Mouse (Mus musculus) cerebellum, adult 8-10 months (tissue): ENCODE results near the gene Col9a2.
"Not testable (repeated sequence)": the region's sequence is repeated elsewhere in the genome, so short reads cannot be mapped to it uniquely, and the experiment has no call there.

Experiments used
- DNase-seq: peaks from one replicate; pipeline ENCODE4 v3.0.0; 2022

Col9a2 gene

GRCm38 (mm10) chr4:121021911-121022310 lies 17.3 kb upstream of the Col9a2 start:
- DNase-seq = no peak

- DNase-seq = no peak
Measured at GRCm38 (mm10) chr4:121023464-121023863, 15.7 kb upstream of the Col9a2 start.

GRCm38 (mm10) chr4:121023941-121024340 lies 15.2 kb upstream of the Col9a2 start:
- no peak for DNase-seq

GRCm38 (mm10) chr4:121025681-121026080 lies 13.5 kb upstream of the Col9a2 start:
- DNase-seq = no peak

- no peak for DNase-seq
Measured at GRCm38 (mm10) chr4:121028146-121028545, 11.0 kb upstream of the Col9a2 start.

- peak; percentile 41 for DNase-seq
Measured at GRCm38 (mm10) chr4:121028659-121029392, 10.4 kb upstream of the Col9a2 start.

- no peak for DNase-seq
Measured at GRCm38 (mm10) chr4:121029632-121030031, 9.6 kb upstream of the Col9a2 start.

- no peak for DNase-seq
Measured at GRCm38 (mm10) chr4:121031440-121031839, 7.7 kb upstream of the Col9a2 start.

GRCm38 (mm10) chr4:121033006-121033405 lies 6.2 kb upstream of the Col9a2 start:
- DNase-seq = no peak

GRCm38 (mm10) chr4:121040323-121040722 lies 1.1 kb downstream of the Col9a2 start:
- DNase-seq = no peak

GRCm38 (mm10) chr4:121040897-121041671 lies 1.9 kb downstream of the Col9a2 start:
- DNase-seq = peak; percentile 62

GRCm38 (mm10) chr4:121042472-121042871 lies 3.3 kb downstream of the Col9a2 start:
- DNase-seq = no peak

- DNase-seq = no peak
Measured at GRCm38 (mm10) chr4:121042946-121043345, 3.8 kb downstream of the Col9a2 start.

GRCm38 (mm10) chr4:121051863-121052262 lies 12.7 kb downstream of the Col9a2 start:
- DNase-seq = no peak

- peak; percentile 46 for DNase-seq
Measured at GRCm38 (mm10) chr4:121052454-121053323, 13.5 kb downstream of the Col9a2 start.

GRCm38 (mm10) chr4:121056342-121056741 lies 17.2 kb downstream of the Col9a2 start:
- no peak for DNase-seq

GRCm38 (mm10) chr4:121057032-121057431 lies 17.8 kb downstream of the Col9a2 start:
- DNase-seq = no peak

GRCm38 (mm10) chr4:121059218-121059617 lies 20.0 kb downstream of the Col9a2 start:
- DNase-seq = not testable (repeated sequence)

GRCm38 (mm10) chr4:121065336-121065735 lies 26.2 kb downstream of the Col9a2 start:
- no peak for DNase-seq

- DNase-seq = no peak
Measured at GRCm38 (mm10) chr4:121074250-121074649, 35.1 kb downstream of the Col9a2 start.

- DNase-seq = no peak
Measured at GRCm38 (mm10) chr4:121077915-121078646, 38.9 kb downstream of the Col9a2 start.

- DNase-seq = no peak
Measured at GRCm38 (mm10) chr4:121080395-121080794, 41.2 kb downstream of the Col9a2 start.
